Mouse (Mus musculus) E14TG2a.4 (cell line): ENCODE measurements around the gene Sel1l3.

Source experiments
- H3K27me3 ChIP-seq: 2 replicates; pipeline ENCODE4 v1.6.1; 2014; ENCODE audit warnings: low read length, control low read depth; ENCODE audit not compliant: insufficient read depth
- H3K36me3 ChIP-seq: 2 replicates; pipeline ENCODE4 v1.6.1; 2014; ENCODE audit warnings: low read length, control low read depth; ENCODE audit not compliant: insufficient read depth
- H3K4me1 ChIP-seq: replicated peaks from 2 replicates; pipeline ENCODE4 v1.6.1; 2014; ENCODE audit warnings: low read depth, low read length, control low read depth
- H3K4me3 ChIP-seq: replicated peaks from 2 replicates; pipeline ENCODE4 v1.5.1; 2014; ENCODE audit warnings: mild to moderate bottlenecking, low read length
- H3K9me3 ChIP-seq: 2 replicates; pipeline ENCODE4 v1.6.1; 2014; ENCODE audit warnings: low read length, control low read depth
- CTCF ChIP-seq: conservative IDR thresholded peaks from 2 replicates; pipeline ENCODE4 v1.5.1; 2014; ENCODE audit warnings: low read length
- NANOG ChIP-seq: IDR thresholded peaks from 2 replicates; pipeline ENCODE4 v1.6.1; 2014; ENCODE audit warnings: borderline replicate concordance, low read length, mixed read lengths
- POU5F1 ChIP-seq: IDR thresholded peaks from 2 replicates; pipeline ENCODE4 v1.6.1; 2014; ENCODE audit warnings: low read length, borderline replicate concordance

Sel1l3 gene

GRCm38 (mm10) chr5:53174461-53174860, 39.3 kb downstream of the Sel1l3 start:
- Histone ChIP-seq H3K27me3 (no peaks in the 10 kb centered on the region), H3K4me3 (no peak overlapping the region), H3K9me3 (no peaks in the 10 kb centered on the region), H3K4me1 (peaks cover 39% of the 10 kb centered on the region), H3K36me3 (no peaks in the 10 kb centered on the region)
- TF ChIP-seq POU5F1 = no peak
- no peak for TF ChIP-seq CTCF
- no peak for TF ChIP-seq NANOG

DNA sequence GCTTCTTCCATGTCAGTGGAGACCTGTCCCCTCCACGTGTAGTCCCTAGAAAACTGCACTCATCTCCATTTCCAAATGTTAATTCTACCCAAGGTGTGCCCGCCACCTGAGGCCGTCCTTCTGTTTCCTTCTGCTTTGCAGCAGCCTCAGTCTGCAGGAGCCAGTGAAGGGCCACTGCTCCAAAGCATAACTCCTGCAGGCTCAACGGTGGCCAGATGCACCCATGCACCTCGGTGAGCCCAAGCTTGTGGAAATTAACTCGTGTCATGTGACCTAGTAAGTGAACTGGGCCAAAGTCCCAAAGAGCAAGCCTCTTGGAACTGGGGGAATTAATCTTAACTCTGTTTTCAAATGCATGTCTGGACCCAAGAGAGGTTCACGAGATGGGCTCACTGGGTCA, 40.8 kb downstream of the Sel1l3 start:
- Histone ChIP-seq H3K4me3 (no peak overlapping the region), H3K36me3 (no peaks in the 10 kb centered on the region), H3K27me3 (no peaks in the 10 kb centered on the region), H3K9me3 (no peaks in the 10 kb centered on the region), H3K4me1 (peaks cover 32% of the 10 kb centered on the region)
- no peak for TF ChIP-seq POU5F1
- no peak for TF ChIP-seq NANOG
- TF ChIP-seq CTCF = no peak

DNA sequence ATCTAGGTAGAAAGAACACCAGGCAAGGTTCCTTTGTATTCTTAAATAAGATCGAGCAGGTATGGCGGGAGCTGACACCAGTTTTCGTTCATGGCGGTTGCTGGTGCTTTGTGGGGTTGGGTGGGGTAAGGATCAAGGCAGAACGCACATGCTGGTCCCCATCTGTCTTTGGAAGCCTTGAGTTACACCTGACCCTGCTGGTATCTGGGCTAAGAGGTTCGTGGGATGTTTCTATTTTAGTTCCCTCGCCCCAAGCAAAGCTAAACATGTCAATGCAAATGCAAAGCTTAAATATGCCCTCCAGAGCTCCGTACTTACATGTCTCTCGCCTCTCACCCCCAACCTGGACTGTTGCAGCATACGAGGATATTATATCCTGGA, 41.5 kb downstream of the Sel1l3 start:
- no peaks in the 10 kb centered on the region for H3K9me3 ChIP-seq
- no peak for TF ChIP-seq NANOG
- TF ChIP-seq POU5F1 = no peak
- no peak overlapping the region for H3K4me3 ChIP-seq
- H3K27me3 ChIP-seq = no peaks in the 10 kb centered on the region
- peaks cover 29% of the 10 kb centered on the region for H3K4me1 ChIP-seq
- H3K36me3 ChIP-seq = no peaks in the 10 kb centered on the region

- no peak overlapping the region for H3K4me3 ChIP-seq
- no peaks in the 10 kb centered on the region for H3K36me3 ChIP-seq
- no peaks in the 10 kb centered on the region for H3K9me3 ChIP-seq
- TF ChIP-seq POU5F1 (no peak), CTCF (no peak), NANOG (no peak)
- H3K27me3 ChIP-seq = no peaks in the 10 kb centered on the region
- peaks cover 25% of the 10 kb centered on the region for H3K4me1 ChIP-seq
These were observed 42.0 kb downstream of the Sel1l3 start for GRCm38 (mm10) chr5:53171611-53172255.

DNA sequence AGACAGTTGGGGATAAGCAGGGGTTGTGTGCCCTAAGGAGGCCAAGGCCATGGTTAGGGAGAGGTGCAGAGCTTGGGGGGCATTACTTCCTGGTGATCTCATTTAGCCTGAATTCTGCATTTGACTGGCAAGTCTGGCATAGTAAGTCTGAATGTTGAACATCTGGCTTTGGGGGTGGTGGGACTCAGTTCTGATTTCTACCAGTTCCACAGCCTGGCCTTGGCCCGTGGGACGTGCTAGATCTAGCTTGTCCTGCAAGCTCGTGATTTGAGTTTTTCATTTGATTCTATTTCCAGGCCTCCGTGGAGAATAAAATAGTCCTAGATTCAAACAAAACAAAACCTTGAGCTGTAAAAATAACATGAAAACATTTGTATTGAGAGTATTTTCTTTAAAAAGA, 46.2 kb downstream of the Sel1l3 start:
- TF ChIP-seq NANOG (no peak), CTCF (no peak), POU5F1 (no peak)
- Histone ChIP-seq H3K36me3 (no peaks in the 10 kb centered on the region), H3K4me1 (no peaks in the 10 kb centered on the region), H3K27me3 (no peaks in the 10 kb centered on the region), H3K9me3 (no peaks in the 10 kb centered on the region; the same call in 1 of the 2 replicates), H3K4me3 (no peak overlapping the region)

GRCm38 (mm10) chr5:53165672-53166071, 48.1 kb downstream of the Sel1l3 start:
- no peak for TF ChIP-seq CTCF
- no peak for TF ChIP-seq POU5F1
- TF ChIP-seq NANOG = no peak
- no peaks in the 10 kb centered on the region; the same call in 1 of the 2 replicates for H3K9me3 ChIP-seq

GRCm38 (mm10) chr5:53162436-53162835, 51.3 kb downstream of the Sel1l3 start:
- Histone ChIP-seq H3K27me3 (0 out of 2 replicates have a peak, but pooled peaks cover 2% of the 10 kb centered on the region), H3K4me1 (no peaks in the 10 kb centered on the region), H3K9me3 (no peaks in the 10 kb centered on the region; the same call in 1 of the 2 replicates), H3K36me3 (no peaks in the 10 kb centered on the region), H3K4me3 (no peak overlapping the region)
- TF ChIP-seq NANOG (no peak), POU5F1 (no peak), CTCF (no peak)

More at GRCm38 (mm10) chr5:53165672-53166071, 48.1 kb downstream of the Sel1l3 start:
- Histone ChIP-seq H3K36me3 (no peaks in the 10 kb centered on the region), H3K4me1 (no peaks in the 10 kb centered on the region), H3K4me3 (no peak overlapping the region), H3K27me3 (no peaks in the 10 kb centered on the region)

GRCm38 (mm10) chr5:53161506-53162186, 52.1 kb downstream of the Sel1l3 start:
- no peak overlapping the region for H3K4me3 ChIP-seq
- TF ChIP-seq NANOG = no peak
- TF ChIP-seq CTCF = no peak
- TF ChIP-seq POU5F1 = no peak
- no peaks in the 10 kb centered on the region for H3K4me1 ChIP-seq
- H3K9me3 ChIP-seq = no peaks in the 10 kb centered on the region; the same call in 1 of the 2 replicates
- 0 out of 2 replicates have a peak, but pooled peaks cover 2% of the 10 kb centered on the region for H3K27me3 ChIP-seq
- H3K36me3 ChIP-seq = no peaks in the 10 kb centered on the region
